Mouse (Mus musculus) stomach, embryonic 16.5 days (tissue): ENCODE measurements around the gene Fgfr1op2. TPM values are rescaled to one million over a fixed set of nuclear protein-coding genes. Genes with fewer than 3 reads are reported as not detected.

ENCODE experiments used
- ATAC-seq: fragments of 200-750 bp; cut with Nextera tagmentation; 2 replicates; pipeline ENCODE4 v1.8.0; 2017; ENCODE audit warnings: moderate number of reproducible peaks, moderate TSS enrichment; ENCODE audit not compliant: insufficient read depth, low FRiP score
- H3K27ac ChIP-seq: fragments of 300-500 bp; sonication (generic); 2 replicates; pipeline ENCODE4 v1.5.1; 2014; ENCODE audit warnings: low read length
- H3K27me3 ChIP-seq: fragments of 300-500 bp; sonication (generic); 2 replicates; pipeline ENCODE4 v1.6.1; 2014; ENCODE audit warnings: low read length, control low read depth, mixed read lengths; ENCODE audit not compliant: control insufficient read depth, insufficient read depth
- H3K36me3 ChIP-seq: fragments of 300-500 bp; sonication (generic); 2 replicates; pipeline ENCODE4 v1.6.1; 2014; ENCODE audit warnings: low read length; ENCODE audit not compliant: control insufficient read depth, insufficient read depth
- H3K4me1 ChIP-seq: fragments of 300-500 bp; sonication (generic); 2 replicates; pipeline ENCODE4 v1.6.1; 2014; ENCODE audit warnings: low read length, control low read depth, mixed read lengths; ENCODE audit not compliant: control insufficient read depth, insufficient read depth
- H3K4me2 ChIP-seq: fragments of 300-500 bp; sonication (generic); 2 replicates; pipeline ENCODE4 v1.6.1; 2014; ENCODE audit warnings: low read depth, low read length, mixed read lengths
- H3K4me3 ChIP-seq: fragments of 300-500 bp; sonication (generic); replicated peaks from 2 replicates; pipeline ENCODE4 v1.5.1; 2014; ENCODE audit warnings: mild to moderate bottlenecking, low read length
- H3K9ac ChIP-seq: fragments of 300-500 bp; sonication (generic); 2 replicates; pipeline ENCODE4 v1.6.1; 2014; ENCODE audit warnings: low read length
- H3K9me3 ChIP-seq: fragments of 300-500 bp; sonication (generic); replicated peaks from 2 replicates; pipeline ENCODE4 v1.6.1; 2016; ENCODE audit warnings: low read length, control low read depth; ENCODE audit not compliant: control insufficient read depth
- WGBS: fragments of 180-500 bp; shearing (Covaris S2); extraction: QIAGEN DNeasy Blood & Tissue Kit; methylation state at CpG from one replicate; pipeline ENCODE4 v1.1.7; 2014; 5-methylcytosine and 5-hydroxymethylcytosine counted together
- polyA plus RNA-seq: library from polyadenylated mRNA; unstranded; fragments of >200 nt; fragmentation: Nextera tagmentation; extraction: Ambion mirVana; gene quantifications from 2 replicates; pipeline ENCODE4 v1.2.1, GENCODE M21; 2015

The Fgfr1op2 gene
- polyA plus RNA-seq, 1 experiment from 2014 or later: 98.8 TPM

GRCm38 (mm10) chr6:146642276-146643183 lies 65.5 kb downstream of the Fgfr1op2 start, which contains the start of the genes Med21 and Tm7sf3:
Gene Med21, plus strand, starts transcription at chr6:146642547.
Gene Tm7sf3, minus strand, starts transcription at chr6:146642824.
- Histone ChIP-seq H3K4me3 (peak within 1 kb of the TSS; percentile 83), H3K27me3 (0 out of 2 replicates have a peak, but pooled peaks cover 6% of the 10 kb centered on the region), H3K36me3 (no peaks in the 10 kb centered on the region), H3K9ac (peak within 1 kb of the TSS; percentile 96), H3K27ac (peak within 1 kb of the TSS; percentile 92), H3K4me1 (peaks cover 8% of the 10 kb centered on the region), H3K9me3 (no peaks in the 10 kb centered on the region), H3K4me2 (peak within 1 kb of the TSS; percentile 78)
- WGBS: under 1% methylated on average over 60 of the region's 60 CpGs
- peak; percentile 98 for ATAC-seq

DNA sequence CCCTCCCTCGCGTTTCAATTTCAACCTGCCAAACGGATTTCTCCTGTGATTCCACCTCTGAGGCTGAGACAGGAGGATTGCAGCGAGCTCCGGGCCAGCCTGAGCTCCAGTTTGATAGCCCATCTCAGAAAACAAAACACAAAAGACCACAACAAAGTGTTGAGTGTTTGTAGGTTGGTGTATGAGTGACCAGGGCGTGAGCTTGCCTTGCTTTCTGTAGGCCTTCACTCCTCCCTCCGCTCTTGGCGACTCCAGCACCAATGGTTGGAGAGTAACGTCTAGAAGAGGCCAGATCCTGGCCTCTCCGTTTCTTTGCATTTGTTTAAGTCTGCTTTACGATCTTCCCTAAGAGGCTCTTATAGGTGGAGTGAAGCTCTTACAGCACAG lies 66.2 kb downstream of the Fgfr1op2 start:
- WGBS: 20% methylated on average over 11 of the region's 11 CpGs
- H3K36me3 ChIP-seq: no peaks in the 10 kb centered on the region
- H3K4me2 ChIP-seq: peak overlapping the region; percentile 78

More for the DNA sequence above, 66.2 kb downstream of the Fgfr1op2 start:
- Histone ChIP-seq H3K9ac (peak overlapping the region; percentile 96), H3K27me3 (0 out of 2 replicates have a peak, but pooled peaks cover 6% of the 10 kb centered on the region), H3K9me3 (no peaks in the 10 kb centered on the region), H3K4me3 (peak overlapping the region; percentile 83), H3K4me1 (peaks cover 8% of the 10 kb centered on the region), H3K27ac (peak overlapping the region; percentile 92; the same call in 1 of the 2 replicates)
- no peak for ATAC-seq

Other genes starting within 250 kb of the Fgfr1op2 start
- gene Itpr2, start 75.0 kb upstream of the Fgfr1op2 start, polyA plus RNA-seq: 13.2 and 14.8 TPM in 2 replicates
- 56.6 and 65.3 TPM in 2 replicates for gene Ints13, start 632 bp downstream of the Fgfr1op2 start, polyA plus RNA-seq
- gene Med21, start 65.3 kb downstream of the Fgfr1op2 start, polyA plus RNA-seq: 131 and 140 TPM in 2 replicates
- gene Tm7sf3, start 65.6 kb downstream of the Fgfr1op2 start, polyA plus RNA-seq: 31.9 and 32.3 TPM in 2 replicates
- 23.4 and 26.3 TPM in 2 replicates for gene Stk38l, start 147.8 kb downstream of the Fgfr1op2 start, polyA plus RNA-seq
- 7.5 and 9.1 TPM in 2 replicates for gene Arntl2, start 218.9 kb downstream of the Fgfr1op2 start, polyA plus RNA-seq